Mouse (Mus musculus): ENCODE results near the gene Crybb1. TPM values are rescaled to one million over a fixed set of nuclear protein-coding genes. Genes with fewer than 3 reads are reported as not detected.

Gene Crybb1
- polyA plus RNA-seq, 1 experiment from 2014 or later, result 0.20 TPM

Other genes starting within 250 kb of the Crybb1 start
- gene Cryba4, start 3.3 kb upstream of the Crybb1 start, polyA plus RNA-seq (2014; fragmentation: Nextera tagmentation; extraction: Ambion mirVana), result 0.20 and 0.61 TPM in 2 replicates
- 30.9 and 31.1 TPM in 2 replicates for gene Tpst2, start 20.9 kb downstream of the Crybb1 start, polyA plus RNA-seq (2014; fragmentation: Nextera tagmentation; extraction: Ambion mirVana)
- gene Tfip11, start 70.5 kb downstream of the Crybb1 start, polyA plus RNA-seq (2014; fragmentation: Nextera tagmentation; extraction: Ambion mirVana), result 27.3 and 29.4 TPM in 2 replicates
- gene Srrd, start 87.2 kb downstream of the Crybb1 start, polyA plus RNA-seq (2014; fragmentation: Nextera tagmentation; extraction: Ambion mirVana), result 56.0 and 57.0 TPM in 2 replicates
- 36.6 and 38.4 TPM in 2 replicates for gene Hps4, start 87.3 kb downstream of the Crybb1 start, polyA plus RNA-seq (2014; fragmentation: Nextera tagmentation; extraction: Ambion mirVana)
- 0.12 and 0.27 TPM in 2 replicates for gene Gm6583, start 100.2 kb downstream of the Crybb1 start, polyA plus RNA-seq (2014; fragmentation: Nextera tagmentation; extraction: Ambion mirVana)
- 26.1 and 27.1 TPM in 2 replicates for gene Asphd2, start 139.1 kb downstream of the Crybb1 start, polyA plus RNA-seq (2014; fragmentation: Nextera tagmentation; extraction: Ambion mirVana)
- not detected in 2 replicates for gene Gm6588, start 193.6 kb downstream of the Crybb1 start, polyA plus RNA-seq (2014; fragmentation: Nextera tagmentation; extraction: Ambion mirVana)